Mouse (Mus musculus): ENCODE measurements around the gene Col25a1. TPM values are rescaled to one million over a fixed set of nuclear protein-coding genes. Genes with fewer than 3 reads are reported as not detected.

The Col25a1 gene
- polyA plus RNA-seq, 1 experiment, result not detected

DNA sequence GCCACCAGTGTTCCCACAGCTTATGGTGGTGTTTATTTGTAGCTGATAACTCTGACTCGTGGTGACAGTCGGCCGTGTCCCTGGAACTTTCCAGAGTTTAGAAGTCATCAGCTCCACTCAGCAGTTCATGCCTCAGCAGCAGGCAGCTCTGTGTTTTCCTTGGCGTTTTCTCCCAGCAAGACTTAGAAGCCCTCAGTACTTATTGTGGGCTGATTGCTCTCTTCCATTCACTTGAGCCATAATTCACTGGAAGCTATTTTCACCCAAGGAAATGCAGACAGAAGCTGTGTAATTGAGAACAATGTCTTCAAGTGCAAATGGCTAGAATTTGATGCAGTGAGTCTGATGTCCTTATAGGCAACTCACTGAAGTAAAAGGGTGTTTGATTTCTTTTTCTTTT, 254.6 kb downstream of the Col25a1 start:
- Histone ChIP-seq H3K4me3 (ENCODE audit: insufficient read depth, low read depth, low read length) (no peak overlapping the region), H3K27ac (ENCODE audit: insufficient read depth, low read depth, low read length) (no peak overlapping the region), H3K4me1 (ENCODE audit: control insufficient read depth, insufficient read depth, low read length) (no peaks in the 10 kb centered on the region)
- 41% methylated on average over 4 of the region's 4 CpGs for WGBS
- no peak for TF ChIP-seq POLR2A (IDR thresholded peaks at IDR 0.05; ENCODE audit: insufficient read depth, low read depth, low read length)
- TF ChIP-seq CTCF (IDR thresholded peaks at IDR 0.05; ENCODE audit: insufficient read depth, low read depth, low read length), result no peak

DNA sequence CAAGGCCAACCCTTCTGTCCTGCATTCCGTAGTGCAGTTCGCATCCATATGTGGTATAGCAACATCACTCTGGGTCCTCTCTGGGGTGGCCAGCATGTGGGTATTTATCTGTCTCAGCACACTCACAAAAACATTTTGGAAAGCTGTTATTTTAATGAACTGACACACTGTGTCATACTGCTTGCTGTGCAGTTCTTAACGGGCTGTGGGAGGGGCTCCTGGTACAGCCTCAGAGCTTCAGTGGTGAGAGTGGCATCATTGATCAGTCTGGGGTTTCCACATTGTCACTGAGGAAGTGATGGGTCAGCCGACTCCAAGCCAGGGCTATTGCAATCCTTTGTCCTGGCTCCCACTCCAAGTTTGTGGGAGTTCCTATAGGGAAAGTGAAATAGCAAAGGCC, 255.9 kb downstream of the Col25a1 start:
- H3K4me3 ChIP-seq (ENCODE audit: insufficient read depth, low read depth, low read length), result no peak overlapping the region
- 85% methylated on average over 4 of the region's 4 CpGs for WGBS
- no peaks in the 10 kb centered on the region for H3K4me1 ChIP-seq (ENCODE audit: control insufficient read depth, insufficient read depth, low read length)

DNA sequence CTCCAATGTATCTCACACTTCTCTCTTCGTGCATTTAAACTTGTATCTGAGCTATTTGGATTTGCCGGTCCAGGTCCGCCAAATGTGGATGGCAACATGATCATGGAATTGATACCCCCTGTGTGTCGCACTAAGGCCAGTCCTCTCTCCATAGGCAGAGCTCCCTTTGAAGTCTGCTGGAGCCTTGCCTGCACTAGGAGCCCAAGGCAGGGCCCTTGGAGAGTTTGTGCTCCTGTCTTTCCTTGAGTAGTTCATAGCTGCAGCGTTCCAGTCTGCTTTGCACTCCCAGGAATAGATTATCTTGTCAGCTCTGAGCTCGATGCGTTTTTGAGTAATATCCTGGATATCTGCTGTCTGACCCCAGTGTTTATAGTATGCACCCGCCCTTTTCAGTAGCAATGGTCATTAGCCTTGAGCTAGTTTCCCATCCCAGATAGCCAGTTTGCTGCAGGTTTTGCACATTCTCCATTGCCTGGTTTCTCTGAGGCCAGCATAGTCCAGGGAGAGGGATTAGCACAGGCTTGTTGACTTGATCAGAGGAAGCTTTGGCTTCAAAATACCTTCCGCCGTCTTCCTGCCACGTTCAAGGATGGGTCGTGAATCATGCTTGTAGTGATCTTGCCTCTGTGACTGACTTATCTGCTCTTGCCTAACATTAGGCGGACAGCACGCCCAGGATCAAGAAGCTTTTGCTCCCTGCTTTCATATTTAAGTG, 258.1 kb downstream of the Col25a1 start:
- H3K27ac ChIP-seq (ENCODE audit: insufficient read depth, low read depth, low read length), result no peak overlapping the region
- H3K4me1 ChIP-seq (ENCODE audit: control insufficient read depth, insufficient read depth, low read length), result no peaks in the 10 kb centered on the region
- 90% methylated on average over 14 of the region's 14 CpGs for WGBS
- no peak for TF ChIP-seq POLR2A (IDR thresholded peaks at IDR 0.05; ENCODE audit: insufficient read depth, low read depth, low read length)
- no peak overlapping the region for H3K4me3 ChIP-seq (ENCODE audit: insufficient read depth, low read depth, low read length)

More for the DNA sequence above, 255.9 kb downstream of the Col25a1 start:
- H3K27ac ChIP-seq (ENCODE audit: insufficient read depth, low read depth, low read length), result no peak overlapping the region
- TF ChIP-seq CTCF (IDR thresholded peaks at IDR 0.05; ENCODE audit: insufficient read depth, low read depth, low read length) (no peak), POLR2A (IDR thresholded peaks at IDR 0.05; ENCODE audit: insufficient read depth, low read depth, low read length) (no peak)

DNA sequence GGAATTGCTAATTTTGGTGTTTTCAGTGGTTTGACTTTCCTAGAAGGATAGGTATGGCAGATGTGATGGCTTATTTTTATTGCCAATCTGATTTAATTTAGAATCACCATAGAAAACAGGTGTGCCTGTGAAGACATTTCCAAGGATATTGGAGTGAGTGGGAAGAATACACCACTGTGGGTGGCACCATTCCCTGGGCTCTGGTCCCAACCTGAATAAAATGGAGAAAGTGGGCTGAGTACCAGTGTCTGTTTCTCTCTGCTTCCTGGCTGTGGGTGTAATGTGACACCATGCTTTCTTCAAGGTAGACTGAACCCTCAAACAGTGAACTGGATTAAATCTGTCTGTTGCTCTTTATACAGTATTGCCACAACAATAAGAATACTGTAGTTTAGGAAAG, 265.3 kb downstream of the Col25a1 start:
- TF ChIP-seq POLR2A (IDR thresholded peaks at IDR 0.05; ENCODE audit: insufficient read depth, low read depth, low read length) (no peak), CTCF (IDR thresholded peaks at IDR 0.05; ENCODE audit: insufficient read depth, low read depth, low read length) (no peak)
- no peak overlapping the region for H3K27ac ChIP-seq (ENCODE audit: insufficient read depth, low read depth, low read length)
- H3K4me3 ChIP-seq (ENCODE audit: insufficient read depth, low read depth, low read length), result no peak overlapping the region
- no peaks in the 10 kb centered on the region for H3K4me1 ChIP-seq (ENCODE audit: control insufficient read depth, insufficient read depth, low read length)

DNA sequence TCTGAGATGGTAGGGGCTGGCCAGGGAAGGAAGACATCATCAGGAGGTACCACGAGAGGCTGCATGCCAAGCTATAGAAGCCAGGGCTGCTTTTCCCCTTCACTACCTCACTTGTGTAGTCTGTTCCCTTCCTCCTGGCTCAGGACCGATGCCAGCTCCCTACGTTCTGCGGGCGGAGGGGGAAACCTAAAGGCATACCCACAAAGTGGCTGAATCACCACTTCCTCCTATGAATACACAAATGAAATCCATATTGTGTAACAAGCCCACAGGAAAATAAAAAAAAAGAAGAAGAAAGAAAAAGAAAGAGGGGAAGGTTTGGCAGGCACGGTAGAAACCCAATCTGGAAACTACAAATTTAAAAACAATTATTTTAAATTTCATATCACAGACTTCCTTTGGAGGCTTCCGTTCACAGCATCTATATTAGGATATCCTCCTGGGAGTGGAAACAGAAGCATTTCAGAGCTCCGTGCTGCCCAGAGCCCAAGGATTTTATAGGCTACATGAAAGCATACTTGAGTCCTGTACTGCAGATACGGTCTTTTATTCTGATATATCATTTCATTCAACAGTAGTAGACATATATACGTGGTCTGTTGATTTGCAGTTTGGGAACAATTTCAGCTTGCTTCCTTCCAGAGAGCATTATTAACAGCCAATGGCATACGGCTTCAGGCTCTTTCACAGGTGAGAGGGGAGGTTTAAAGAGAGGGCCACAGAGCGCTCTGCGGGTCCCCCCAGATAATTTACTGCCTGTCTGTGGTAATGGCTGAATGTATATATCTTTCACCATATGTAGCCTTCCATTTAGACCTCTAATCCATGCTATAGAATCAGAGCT, 269.6 kb downstream of the Col25a1 start:
- no peak for TF ChIP-seq CTCF (IDR thresholded peaks at IDR 0.05; ENCODE audit: insufficient read depth, low read depth, low read length)
- no peak for TF ChIP-seq POLR2A (IDR thresholded peaks at IDR 0.05; ENCODE audit: insufficient read depth, low read depth, low read length)
- 58% methylated on average over 13 of the region's 13 CpGs for WGBS
- H3K4me1 ChIP-seq (ENCODE audit: control insufficient read depth, insufficient read depth, low read length), result no peaks in the 10 kb centered on the region
- H3K27ac ChIP-seq (ENCODE audit: insufficient read depth, low read depth, low read length), result no peak overlapping the region
- H3K4me3 ChIP-seq (ENCODE audit: insufficient read depth, low read depth, low read length), result no peak overlapping the region

DNA sequence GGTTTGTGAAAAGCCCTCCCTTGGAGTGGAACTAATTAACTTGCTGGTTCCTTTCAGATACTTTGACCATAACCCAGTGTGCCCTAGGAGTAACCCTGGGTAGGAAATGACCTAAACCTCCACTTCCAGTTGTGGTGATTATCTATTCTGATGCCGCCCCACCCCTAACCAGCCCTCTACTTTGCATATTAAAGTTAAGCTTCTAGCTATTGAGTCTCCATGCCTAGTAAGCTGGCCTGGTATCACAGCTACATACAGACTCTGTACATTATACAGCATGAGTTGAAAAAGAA, 270.2 kb downstream of the Col25a1 start:
- TF ChIP-seq POLR2A (IDR thresholded peaks at IDR 0.05; ENCODE audit: insufficient read depth, low read depth, low read length) (no peak), CTCF (IDR thresholded peaks at IDR 0.05; ENCODE audit: insufficient read depth, low read depth, low read length) (no peak)
- WGBS, result 57% methylated on average over 1 of the region's 1 CpGs
- H3K4me3 ChIP-seq (ENCODE audit: insufficient read depth, low read depth, low read length), result no peak overlapping the region
- H3K27ac ChIP-seq (ENCODE audit: insufficient read depth, low read depth, low read length), result no peak overlapping the region
- H3K4me1 ChIP-seq (ENCODE audit: control insufficient read depth, insufficient read depth, low read length), result no peaks in the 10 kb centered on the region

DNA sequence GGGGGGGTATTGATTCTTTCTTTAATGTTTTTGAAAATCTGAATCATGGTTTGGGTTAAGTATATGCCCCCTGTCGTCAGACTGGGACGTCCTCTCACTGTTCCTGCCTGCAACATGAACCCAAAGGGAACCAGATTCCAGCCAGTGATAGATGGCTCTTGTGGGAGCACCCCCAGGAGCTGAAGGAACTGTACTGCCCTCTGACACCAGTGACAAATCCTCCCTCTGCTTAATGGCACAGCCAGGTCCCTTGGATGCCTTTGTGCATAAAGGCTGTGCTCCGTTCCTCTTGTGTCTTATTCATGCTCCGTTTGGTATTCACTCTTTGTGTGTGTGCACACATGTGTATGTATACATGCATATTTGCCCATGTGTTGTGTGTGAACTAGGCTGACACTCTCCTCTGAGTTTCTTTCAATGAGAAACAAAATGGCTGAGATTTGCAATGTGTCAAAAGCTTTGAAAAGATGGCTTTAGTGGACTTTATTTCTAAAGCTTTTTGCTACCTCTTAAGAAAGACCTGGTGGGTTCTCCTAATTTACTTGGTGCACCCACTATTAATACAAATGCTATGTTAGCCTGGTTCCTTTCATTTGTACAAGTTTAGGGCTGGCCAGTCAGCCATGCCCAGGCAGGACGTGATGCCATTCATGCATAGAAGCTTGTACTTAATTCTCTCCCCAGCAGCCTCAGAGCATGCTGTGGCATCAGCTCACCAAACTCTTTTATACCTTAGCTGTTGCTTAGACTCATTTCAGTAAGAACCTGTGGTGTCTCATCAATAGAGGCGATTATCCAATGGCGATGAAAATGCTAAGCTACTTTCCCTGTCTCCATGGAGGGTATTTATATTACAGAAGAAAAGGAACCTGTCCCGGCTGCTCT, 273.5 kb downstream of the Col25a1 start:
- WGBS, result 42% methylated on average over 8 of the region's 8 CpGs
- Histone ChIP-seq H3K4me3 (ENCODE audit: insufficient read depth, low read depth, low read length) (no peak overlapping the region), H3K27ac (ENCODE audit: insufficient read depth, low read depth, low read length) (no peak overlapping the region), H3K4me1 (ENCODE audit: control insufficient read depth, insufficient read depth, low read length) (no peaks in the 10 kb centered on the region)
- TF ChIP-seq POLR2A (IDR thresholded peaks at IDR 0.05; ENCODE audit: insufficient read depth, low read depth, low read length), result no peak
- TF ChIP-seq CTCF (IDR thresholded peaks at IDR 0.05; ENCODE audit: insufficient read depth, low read depth, low read length), result no peak

DNA sequence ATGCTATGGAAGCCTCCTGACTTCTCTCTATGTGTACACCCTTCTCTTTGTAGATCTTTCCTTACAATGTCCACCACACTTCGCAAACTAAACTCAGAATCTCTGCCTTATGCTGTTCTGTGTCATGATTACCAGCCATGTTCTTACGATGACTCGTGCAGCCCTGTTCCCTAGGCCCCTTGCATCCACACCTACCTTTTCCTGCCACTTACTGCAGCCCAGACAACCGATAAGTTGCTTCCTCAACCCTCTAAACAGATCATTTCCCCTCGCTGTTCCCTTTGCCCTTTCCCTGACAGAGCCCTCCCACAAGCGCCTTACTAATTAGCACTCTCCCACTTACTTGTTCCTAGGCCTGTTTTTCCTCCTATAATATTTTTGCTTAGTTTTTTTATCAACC, 275.9 kb downstream of the Col25a1 start:
- TF ChIP-seq CTCF (IDR thresholded peaks at IDR 0.05; ENCODE audit: insufficient read depth, low read depth, low read length) (no peak), POLR2A (IDR thresholded peaks at IDR 0.05; ENCODE audit: insufficient read depth, low read depth, low read length) (no peak)
- no peak overlapping the region for H3K4me3 ChIP-seq (ENCODE audit: insufficient read depth, low read depth, low read length)
- H3K27ac ChIP-seq (ENCODE audit: insufficient read depth, low read depth, low read length), result no peak overlapping the region
- no peaks in the 10 kb centered on the region for H3K4me1 ChIP-seq (ENCODE audit: control insufficient read depth, insufficient read depth, low read length)
- 62% methylated on average over 6 of the region's 6 CpGs for WGBS

DNA sequence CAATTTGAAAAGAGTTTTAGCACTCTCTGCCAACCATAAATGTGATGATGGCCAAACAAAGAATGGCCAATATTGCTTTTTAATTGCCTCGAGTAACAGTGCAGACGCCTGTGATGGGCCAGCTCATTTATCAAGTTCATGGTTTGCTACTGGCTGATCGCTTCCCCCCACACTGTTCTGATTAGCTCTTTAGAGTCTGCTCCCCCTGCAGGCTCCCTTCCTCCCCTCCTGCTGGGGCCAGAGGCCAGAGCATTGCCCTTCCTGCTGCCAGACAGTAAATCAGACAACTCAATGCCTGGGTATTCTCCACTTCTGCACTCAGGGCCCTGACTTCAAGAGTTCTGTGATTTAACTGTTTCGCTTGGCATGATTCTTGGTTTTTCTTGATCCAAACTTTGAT, 281.9 kb downstream of the Col25a1 start:
- Histone ChIP-seq H3K4me1 (ENCODE audit: control insufficient read depth, insufficient read depth, low read length) (no peaks in the 10 kb centered on the region), H3K27ac (ENCODE audit: insufficient read depth, low read depth, low read length) (no peak overlapping the region), H3K4me3 (ENCODE audit: insufficient read depth, low read depth, low read length) (no peak overlapping the region)
- TF ChIP-seq CTCF (IDR thresholded peaks at IDR 0.05; ENCODE audit: insufficient read depth, low read depth, low read length), result no peak
- no peak for TF ChIP-seq POLR2A (IDR thresholded peaks at IDR 0.05; ENCODE audit: insufficient read depth, low read depth, low read length)
- 59% methylated on average over 4 of the region's 4 CpGs for WGBS

Measured in olfactory bulb, adult 2 months (tissue).